Mouse (Mus musculus) G1E-ER4 (cell line): ENCODE results near the gene Sort1. TPM values are rescaled to one million over a fixed set of nuclear protein-coding genes. Genes with fewer than 3 reads are reported as not detected.

Source experiments
- GATA1 ChIP-seq: IDR thresholded peaks from one replicate; pipeline ENCODE4 v1.8.0; 2012; ENCODE audit warnings: low read length, inconsistent platforms
- polyA plus RNA-seq: library from polyadenylated mRNA; stranded (reverse); fragments of >175 nt; gene quantifications from 2 replicates; pipeline ENCODE4 v1.2.3, GENCODE M21; 2012

Gene Sort1
- 1.6 and 2.8 TPM in 2 replicates for polyA plus RNA-seq

DNA sequence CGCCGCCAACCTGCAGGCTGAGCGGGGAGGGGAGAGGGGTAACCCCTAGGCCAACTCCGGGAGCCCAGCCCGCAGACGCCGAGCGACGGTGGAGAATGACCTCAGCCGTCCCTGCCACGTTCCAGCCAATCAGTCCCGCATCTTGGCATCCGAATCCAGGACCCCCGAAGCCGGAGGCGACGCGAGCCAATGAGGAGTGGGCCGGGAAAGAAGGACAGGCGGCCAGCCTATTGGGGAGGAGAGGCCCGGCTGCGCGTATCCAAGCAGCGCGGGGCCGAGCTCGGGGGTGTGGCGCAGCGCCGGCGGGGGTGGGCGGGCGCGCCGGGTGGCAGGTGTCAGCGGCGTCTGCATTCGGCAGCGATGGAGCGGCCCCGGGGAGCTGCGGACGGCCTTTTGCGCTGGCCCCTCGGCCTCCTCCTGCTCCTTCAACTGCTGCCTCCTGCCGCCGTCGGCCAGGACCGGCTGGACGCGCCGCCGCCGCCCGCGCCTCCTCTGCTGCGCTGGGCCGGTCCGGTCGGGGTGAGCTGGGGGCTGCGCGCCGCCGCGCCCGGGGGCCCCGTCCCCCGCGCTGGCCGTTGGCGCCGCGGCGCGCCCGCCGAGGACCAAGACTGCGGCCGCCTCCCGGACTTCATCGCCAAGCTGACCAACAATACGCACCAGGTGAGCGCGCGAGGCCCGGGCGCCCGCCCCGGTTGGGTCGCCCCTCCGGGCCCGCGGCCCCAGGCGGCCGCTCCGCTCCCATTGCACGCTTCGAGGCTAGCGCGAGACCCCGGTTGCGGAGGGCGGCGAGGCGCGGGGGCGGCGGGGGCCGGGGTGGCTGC, at the start of gene Sort1:
Gene Sort1 (plus strand): TSS at position 302 of the 821 bp plus-strand sequence.
- no peak for TF ChIP-seq GATA1

DNA sequence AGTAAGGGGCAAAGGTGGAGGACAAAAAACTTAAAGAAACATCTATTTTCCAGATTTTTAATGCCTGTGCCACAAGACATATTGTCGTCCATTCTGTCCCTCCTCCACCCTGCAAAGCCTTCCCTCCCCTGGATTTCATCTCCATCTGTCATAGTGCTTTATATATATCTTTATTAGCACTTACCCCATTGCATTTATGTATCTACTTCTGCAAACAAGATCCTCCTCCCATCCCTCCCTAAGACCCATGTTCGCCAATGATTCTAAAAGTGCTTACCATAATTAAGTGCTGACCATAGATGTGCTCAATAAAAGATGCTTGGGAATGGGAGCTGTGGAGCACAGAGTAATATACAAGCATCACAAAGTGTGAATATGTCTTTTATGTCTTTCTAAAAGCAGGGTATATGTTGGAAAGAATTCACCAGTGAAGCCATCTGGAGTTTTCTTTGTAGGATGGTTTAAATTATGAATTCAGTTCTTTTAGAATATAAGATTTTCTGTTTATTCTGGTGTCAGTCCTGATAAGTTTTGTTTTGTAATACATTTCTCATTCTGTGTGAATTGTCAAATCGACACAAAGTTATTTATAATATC, 42.5 kb upstream of the Sort1 start:
- no peak for TF ChIP-seq GATA1

DNA sequence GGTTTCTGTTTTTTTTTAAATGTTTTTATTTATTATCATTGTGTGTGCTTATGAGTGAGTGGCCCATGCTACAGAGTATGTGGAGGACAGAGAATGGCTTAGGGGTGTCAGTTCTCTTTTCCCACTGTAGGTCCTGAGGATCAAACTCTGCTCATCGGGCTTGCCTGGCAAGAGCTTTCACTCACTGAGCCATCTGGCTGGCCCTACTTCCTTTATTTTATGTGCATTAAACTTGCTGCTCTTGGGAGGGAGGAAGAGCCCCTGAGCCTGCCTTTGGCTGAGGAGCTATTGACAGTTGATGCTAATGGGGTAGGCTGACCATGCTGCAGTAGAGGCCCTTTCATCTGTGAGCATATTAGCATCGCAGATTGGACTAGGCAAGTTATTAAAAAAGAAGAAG, 37.0 kb upstream of the Sort1 start:
- TF ChIP-seq GATA1 = no peak

DNA sequence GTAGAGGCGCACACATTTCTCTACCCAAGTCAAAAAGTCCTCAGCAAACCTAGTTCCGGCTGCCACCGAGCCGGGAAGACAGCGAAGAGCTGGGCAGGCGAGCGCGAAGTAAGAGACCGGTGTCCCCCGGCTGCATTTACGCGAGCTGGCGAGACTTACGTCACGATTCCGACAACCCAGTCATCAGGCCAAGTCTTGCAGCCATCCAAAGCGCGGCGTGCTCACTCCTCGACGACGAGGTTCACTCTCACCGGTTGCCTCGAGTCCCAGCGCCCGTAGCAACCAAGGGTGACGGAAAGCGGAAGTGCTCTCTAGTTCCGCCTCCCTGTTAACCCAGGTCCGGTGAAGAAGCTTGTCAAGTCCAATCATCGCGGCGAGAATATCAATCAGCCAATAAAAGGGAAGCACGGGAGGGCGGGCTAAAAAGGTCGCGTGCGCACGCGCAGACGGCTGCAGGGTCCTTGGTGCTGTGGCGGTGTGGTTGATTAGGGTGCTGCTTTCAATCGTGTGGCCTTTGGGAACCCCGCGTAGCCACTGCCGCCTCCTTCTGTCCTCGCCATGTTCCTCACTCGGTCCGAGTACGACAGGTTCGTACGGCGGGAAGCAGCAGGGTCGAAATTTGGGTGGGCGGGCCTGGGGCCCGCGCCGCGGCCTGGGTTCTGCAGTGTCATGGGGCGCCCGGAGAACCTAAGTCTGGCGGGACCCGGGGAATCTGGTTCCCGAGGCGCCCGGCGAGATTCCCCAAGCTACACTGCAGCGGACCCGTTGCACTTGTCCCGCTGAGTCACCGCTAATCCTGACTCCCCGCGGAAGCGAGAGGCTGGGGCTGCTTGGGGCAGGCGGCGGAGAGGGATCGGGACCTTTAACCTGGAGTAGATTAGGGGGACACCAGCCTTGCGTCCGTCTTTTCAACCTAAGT, 26.9 kb upstream of the Sort1 start, which contains the start of gene Psma5:
Gene Psma5 (plus strand): TSS at position 208 of the 919 bp plus-strand sequence.
- no peak for TF ChIP-seq GATA1

DNA sequence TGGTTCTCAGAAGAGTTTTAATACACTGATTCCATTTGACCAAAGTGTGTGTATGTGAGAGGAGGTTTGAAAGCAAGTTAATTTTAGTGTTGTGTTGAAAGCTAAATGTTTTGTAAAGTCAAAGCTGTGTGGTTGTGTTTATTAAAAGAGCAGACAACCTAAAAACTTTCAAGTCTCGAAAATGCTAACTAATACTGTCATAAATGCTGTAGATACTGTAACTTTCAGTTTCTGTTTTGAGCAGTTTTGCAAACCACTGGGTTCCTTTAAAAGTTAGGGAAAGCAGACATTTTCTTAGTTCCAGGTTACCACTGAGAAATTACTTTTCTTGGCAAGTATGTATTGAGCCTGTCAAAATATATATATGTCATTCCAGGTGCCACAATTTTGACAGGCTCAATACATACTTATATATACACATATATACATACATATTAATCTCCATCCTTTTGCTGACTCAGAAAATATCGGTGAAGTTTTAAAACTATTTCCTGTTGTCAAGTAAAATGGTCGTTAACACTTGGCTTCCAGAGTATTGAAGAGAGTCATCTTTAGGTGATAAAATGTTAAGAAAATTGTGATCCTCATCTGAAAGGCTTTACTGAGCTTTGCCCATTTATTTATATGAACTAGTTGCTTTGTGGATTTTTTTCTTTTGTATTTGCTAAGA, 25.9 kb upstream of the Sort1 start:
- no peak for TF ChIP-seq GATA1

DNA sequence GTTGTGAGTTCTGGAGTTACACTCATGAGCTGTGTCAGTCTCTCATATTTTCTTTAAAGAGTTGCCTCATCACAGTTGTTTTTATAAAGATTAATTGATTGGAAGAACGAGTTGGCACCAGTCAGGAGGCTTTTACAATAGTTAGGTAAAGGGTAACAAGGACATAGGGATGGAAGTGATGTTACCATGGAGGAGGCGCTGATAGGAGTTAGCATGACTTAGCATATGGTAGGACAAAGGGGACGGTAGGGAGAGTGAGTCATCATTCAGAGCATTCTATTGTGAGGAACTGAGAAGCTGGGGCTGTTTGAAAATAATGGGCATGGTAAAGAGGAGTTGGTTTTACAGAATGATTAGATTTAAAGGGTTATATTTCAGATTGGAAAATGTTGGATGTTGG, 24.6 kb upstream of the Sort1 start:
- no peak for TF ChIP-seq GATA1

DNA sequence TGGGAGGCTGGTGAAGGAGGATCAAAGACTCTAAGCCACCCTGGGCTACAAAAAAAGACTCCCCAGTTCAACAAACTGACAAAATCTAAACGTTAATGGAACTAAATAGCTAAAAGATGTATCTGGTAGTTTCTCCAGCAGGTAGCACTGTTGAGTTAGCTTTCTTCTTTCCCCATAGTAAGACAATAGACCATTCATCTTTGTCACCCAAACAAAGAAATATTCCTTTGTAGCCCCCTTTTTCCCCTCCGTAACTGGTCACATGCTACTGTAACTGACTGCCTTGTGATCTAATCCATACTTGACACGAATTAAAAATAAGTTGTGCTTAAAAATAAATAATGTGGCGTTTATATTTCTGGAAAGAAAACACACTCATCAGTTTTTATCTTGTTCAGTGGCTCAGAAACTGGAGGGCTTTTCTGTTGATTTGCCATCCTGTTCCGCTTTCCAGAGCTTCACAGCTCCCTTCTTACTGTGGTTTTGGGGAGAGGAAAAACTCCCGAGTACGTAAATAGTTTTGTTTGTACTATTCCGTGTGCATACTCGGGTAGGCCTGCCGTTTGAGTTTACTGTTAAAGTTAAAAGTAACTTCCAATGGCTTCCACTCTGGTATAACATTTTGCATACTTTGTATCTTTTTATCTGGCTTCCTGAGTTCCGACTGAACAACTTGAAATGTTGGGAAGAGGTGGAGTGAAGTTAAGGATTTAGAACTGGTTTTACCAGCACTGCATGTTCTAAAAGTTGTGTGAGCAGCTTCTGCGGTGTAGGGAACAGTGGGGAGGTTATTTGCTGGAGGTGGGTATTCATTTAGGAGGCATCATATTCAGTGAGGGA, 1.3 kb upstream of the Sort1 start:
- no peak for TF ChIP-seq GATA1

DNA sequence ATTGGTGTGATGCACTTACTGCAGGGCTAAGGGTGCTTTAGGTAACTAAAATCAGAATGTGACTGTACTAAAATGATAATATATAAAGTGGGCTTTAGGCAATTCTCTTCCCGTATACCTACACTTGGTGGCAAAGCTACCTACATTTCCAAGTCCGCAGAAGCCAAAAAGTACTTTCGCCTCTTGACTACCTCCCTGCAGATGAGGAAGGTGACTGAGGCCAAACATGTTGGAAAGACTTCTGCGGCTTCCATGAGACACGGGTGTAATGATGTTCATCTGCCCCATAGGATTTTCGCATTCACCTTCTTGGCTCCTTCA, 681 bp upstream of the Sort1 start:
- TF ChIP-seq GATA1 = no peak

DNA sequence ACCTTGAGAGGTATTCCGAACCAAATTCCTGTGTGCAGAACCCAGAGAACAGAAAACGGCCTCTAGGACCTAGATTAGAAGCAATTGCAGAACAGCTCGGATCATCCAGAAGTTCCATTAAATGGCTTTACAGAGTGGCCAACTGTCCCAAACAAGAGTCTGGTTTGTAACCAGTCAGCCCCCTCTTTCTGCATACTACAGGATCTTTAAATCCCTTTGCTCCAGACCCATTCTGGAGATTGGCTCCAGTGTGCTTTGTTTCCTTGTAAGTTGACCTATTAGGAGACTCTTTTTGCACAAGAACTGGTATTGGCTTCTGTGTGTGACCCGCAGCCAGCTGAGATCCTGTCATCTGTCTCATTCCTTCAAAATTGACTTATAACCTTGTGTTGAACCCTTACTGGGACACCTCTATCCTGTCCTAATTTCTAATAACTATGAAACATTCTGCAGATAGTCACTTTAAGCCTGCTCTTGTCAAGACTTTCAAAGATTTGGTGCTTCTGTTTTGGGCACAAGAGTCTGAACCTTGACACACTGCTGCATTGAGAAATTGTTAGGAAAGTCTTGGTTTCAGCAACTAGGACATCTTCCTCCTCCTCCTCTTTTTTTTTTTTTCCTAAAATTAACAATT, 1.3 kb downstream of the Sort1 start:
- no peak for TF ChIP-seq GATA1

DNA sequence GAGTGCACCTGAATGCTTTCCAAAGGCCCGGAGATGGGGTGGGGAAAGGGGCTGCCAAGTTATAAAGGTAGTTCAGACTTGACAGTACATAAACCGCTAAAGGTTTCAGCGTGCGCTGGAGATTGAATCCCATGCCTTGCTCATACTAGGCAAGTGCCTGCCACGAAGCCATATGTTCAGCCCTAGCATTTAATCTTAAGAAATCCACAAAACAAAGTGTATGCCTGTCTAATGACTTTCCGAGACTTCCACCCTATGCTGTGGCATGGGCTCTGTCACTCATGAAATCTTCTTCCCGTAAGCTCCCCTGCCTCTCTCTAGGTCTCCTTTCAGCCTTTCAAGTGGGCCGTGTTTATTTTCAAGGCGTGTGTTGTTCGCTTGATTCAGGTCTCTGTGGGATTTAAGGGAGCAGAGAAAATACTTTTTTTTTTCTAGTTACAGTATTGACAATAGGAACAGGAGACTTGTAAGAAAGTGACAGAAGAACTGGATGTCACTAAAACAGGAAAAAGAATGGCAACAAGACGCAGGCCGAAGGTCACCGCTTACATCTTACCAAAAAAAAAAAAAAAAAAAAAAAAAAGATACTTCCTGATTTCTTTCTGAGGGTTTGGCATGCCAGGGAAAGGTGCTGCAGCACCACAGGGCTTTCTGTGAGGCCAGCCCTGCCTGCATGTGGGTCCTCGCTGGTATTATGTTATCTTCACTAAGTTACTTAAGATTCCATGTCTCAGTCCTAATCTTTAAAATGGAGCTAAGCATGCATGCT, 3.0 kb downstream of the Sort1 start:
- no peak for TF ChIP-seq GATA1

DNA sequence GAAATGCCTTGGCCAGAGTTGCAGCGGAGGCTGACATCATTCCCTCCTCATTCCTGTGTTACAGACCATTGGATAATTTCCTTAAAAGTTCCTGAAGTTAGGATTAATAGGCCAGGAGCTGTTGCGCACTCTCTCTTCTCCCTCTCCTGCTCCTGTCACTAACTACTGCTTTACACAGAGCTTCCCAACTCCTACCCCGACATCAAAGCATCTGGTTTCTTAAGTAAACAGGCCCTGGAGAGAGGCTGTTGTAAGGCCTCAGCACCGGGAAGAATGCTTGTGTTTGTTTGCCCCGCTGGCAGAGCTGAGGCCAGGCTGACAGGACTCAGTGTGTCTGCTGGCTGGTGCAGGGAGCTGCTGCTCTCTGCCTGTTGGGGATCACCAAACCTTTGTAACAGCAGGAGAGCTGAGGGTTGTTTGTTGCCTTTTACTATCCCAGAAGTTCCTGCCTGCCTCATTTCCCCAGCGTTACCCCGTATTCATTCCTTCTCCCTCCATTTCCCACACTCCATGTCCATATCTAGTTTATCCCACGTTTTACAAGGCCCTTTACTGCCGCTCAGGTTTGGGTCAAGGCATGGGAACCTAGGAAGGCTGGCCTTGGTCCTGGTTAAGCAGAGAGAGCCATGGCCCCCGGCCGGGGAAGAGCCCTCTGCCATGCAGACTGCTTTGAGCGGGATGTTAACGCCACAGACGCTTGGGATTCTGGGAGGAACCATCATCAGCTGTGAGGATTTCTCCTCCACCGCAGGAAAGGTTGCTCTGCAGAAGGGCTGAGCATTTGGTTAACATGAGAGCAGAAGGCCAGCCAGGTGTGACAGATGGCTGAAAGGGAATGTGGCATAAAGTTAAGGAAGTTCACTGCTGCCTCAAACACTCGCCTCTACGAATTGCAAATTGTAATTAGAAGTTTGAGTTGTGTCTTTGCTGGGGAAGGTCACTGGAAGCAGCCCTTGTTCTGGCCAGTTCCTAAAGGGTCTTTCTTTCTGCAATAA, 4.2 kb downstream of the Sort1 start:
- TF ChIP-seq GATA1 = no peak
